Mouse (Mus musculus) liver, postnatal 0 days (tissue): ENCODE measurements around the gene C1qtnf3. TPM values are rescaled to one million over a fixed set of nuclear protein-coding genes. Genes with fewer than 3 reads are reported as not detected.

Experiments used
- ATAC-seq: fragments of 200-750 bp; cut with Nextera tagmentation; 2 replicates; pipeline ENCODE4 v1.8.0; 2017; ENCODE audit warnings: mild to moderate bottlenecking, moderate library complexity
- DNase-seq: peaks from one replicate; pipeline ENCODE4 v3.0.0-alpha.2; 2016
- H3K27ac ChIP-seq: fragments of 300-500 bp; sonication (generic); 2 replicates; pipeline ENCODE4 v1.5.1; 2014; ENCODE audit warnings: antibody characterized with exemption, moderate library complexity, mild to moderate bottlenecking, low read depth
- H3K27me3 ChIP-seq: fragments of 300-500 bp; sonication (generic); 2 replicates; pipeline ENCODE4 v1.6.1; 2014; ENCODE audit warnings: low read length, control low read depth, mixed read lengths; ENCODE audit not compliant: insufficient read depth
- H3K36me3 ChIP-seq: fragments of 300-500 bp; sonication (generic); replicated peaks from 2 replicates; pipeline ENCODE4 v1.6.1; 2014; ENCODE audit warnings: mild to moderate bottlenecking, control low read depth, low read length, moderate library complexity, mixed read lengths; ENCODE audit not compliant: insufficient read depth
- H3K4me1 ChIP-seq: fragments of 300-500 bp; sonication (generic); 2 replicates; pipeline ENCODE4 v1.6.1; 2014; ENCODE audit warnings: antibody characterized with exemption, mild to moderate bottlenecking, control low read depth; ENCODE audit not compliant: insufficient read depth
- H3K4me2 ChIP-seq: fragments of 300-500 bp; sonication (generic); 2 replicates; pipeline ENCODE4 v1.6.1; 2014; ENCODE audit warnings: low read depth, mild to moderate bottlenecking, low read length, moderate library complexity, mixed read lengths
- H3K4me3 ChIP-seq: fragments of 300-500 bp; sonication (generic); 2 replicates; pipeline ENCODE4 v1.5.1; 2014; ENCODE audit warnings: low read depth, low read length
- H3K9ac ChIP-seq: fragments of 300-500 bp; sonication (generic); replicated peaks from 2 replicates; pipeline ENCODE4 v1.6.1; 2014; ENCODE audit warnings: mild to moderate bottlenecking, moderate library complexity
- H3K9me3 ChIP-seq: fragments of 300-500 bp; sonication (generic); 2 replicates; pipeline ENCODE4 v1.6.1; 2016; ENCODE audit warnings: mild to moderate bottlenecking, control low read depth, low read length, mixed read lengths
- CTCF ChIP-seq: sonication (generic); IDR thresholded peaks from 2 replicates; pipeline ENCODE4 v1.5.1; 2016; ENCODE audit warnings: antibody characterized with exemption, low read depth
- EP300 ChIP-seq: IDR thresholded peaks from 2 replicates; pipeline ENCODE4 v1.6.1; 2016; ENCODE audit warnings: antibody characterized with exemption, low read depth, mild to moderate bottlenecking
- WGBS: fragments of 180-500 bp; shearing (Covaris S2); extraction: QIAGEN DNeasy Blood & Tissue Kit; methylation state at CpG from one replicate; pipeline ENCODE4 v1.1.7; 2014; ENCODE audit not compliant: insufficient replicate concordance; 5-methylcytosine and 5-hydroxymethylcytosine counted together
- polyA plus RNA-seq: library from polyadenylated mRNA; unstranded; fragments of >200 nt; fragmentation: Nextera tagmentation; extraction: Ambion mirVana; gene quantifications from 2 replicates; pipeline ENCODE4 v1.2.1, GENCODE M21; 2015

C1qtnf3 gene
- polyA plus RNA-seq, 1 experiment from 2014 or later: 0.14 TPM

DNA sequence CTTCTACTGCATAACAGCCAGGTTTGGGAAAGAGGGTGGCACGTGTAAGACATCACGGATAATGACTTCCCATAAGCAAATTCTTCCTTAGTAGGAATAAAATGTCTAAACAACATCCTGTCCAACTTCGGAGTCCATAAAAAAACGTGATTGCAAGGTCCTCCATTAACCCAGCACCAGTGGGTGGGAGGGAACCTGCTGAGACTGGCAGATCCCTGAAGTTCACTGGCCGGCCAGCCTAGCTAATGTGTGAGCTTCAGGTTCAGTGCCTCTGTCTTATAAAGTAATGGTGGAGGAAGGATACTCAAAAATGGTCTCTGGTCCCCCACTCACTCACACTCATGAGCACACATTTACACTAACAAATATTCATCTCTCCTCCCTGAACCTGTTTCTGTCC, 3.0 kb downstream of the C1qtnf3 start:
- no peaks in the 10 kb centered on the region for H3K27me3 ChIP-seq
- TF ChIP-seq EP300 (no peak), CTCF (no peak)
- 41% methylated on average over 5 of the region's 5 CpGs for WGBS
- H3K36me3 ChIP-seq: no peaks in the 10 kb centered on the region
- peaks cover 19% of the 10 kb centered on the region for H3K4me1 ChIP-seq
- ATAC-seq: no peak
- no peak overlapping the region for H3K4me3 ChIP-seq
- peak overlapping the region; percentile 80 for H3K27ac ChIP-seq
- H3K9me3 ChIP-seq: no peaks in the 10 kb centered on the region
- no peak for DNase-seq
- no peak overlapping the region for H3K9ac ChIP-seq
- H3K4me2 ChIP-seq: no peak overlapping the region

DNA sequence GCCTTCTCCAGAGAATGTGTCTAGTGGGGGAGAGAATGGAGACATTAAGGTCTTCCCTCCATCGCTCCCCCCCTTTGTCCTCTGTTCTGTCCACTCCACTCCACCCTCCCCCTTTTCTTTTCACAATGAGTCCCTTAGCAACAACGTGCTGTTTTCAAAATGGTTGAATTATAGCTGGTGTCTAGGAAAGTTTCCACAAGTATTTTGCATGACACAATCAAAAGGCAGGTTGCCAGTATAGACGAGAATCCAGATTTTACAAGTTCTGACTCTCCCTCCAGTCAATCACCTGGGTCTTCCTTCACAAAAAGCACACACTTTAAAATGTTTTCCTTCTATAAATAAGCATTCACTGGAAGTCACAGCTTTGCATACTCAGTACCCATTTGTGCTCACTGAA, 4.6 kb downstream of the C1qtnf3 start:
- Histone ChIP-seq H3K36me3 (no peaks in the 10 kb centered on the region), H3K27me3 (no peaks in the 10 kb centered on the region), H3K4me3 (no peak overlapping the region), H3K27ac (no peak overlapping the region), H3K9ac (no peak overlapping the region), H3K4me1 (peaks cover 19% of the 10 kb centered on the region), H3K4me2 (no peak overlapping the region), H3K9me3 (no peaks in the 10 kb centered on the region)
- TF ChIP-seq CTCF (no peak), EP300 (no peak)
- ATAC-seq: no peak
- DNase-seq: no peak
- WGBS: 64% methylated on average over 3 of the region's 3 CpGs

DNA sequence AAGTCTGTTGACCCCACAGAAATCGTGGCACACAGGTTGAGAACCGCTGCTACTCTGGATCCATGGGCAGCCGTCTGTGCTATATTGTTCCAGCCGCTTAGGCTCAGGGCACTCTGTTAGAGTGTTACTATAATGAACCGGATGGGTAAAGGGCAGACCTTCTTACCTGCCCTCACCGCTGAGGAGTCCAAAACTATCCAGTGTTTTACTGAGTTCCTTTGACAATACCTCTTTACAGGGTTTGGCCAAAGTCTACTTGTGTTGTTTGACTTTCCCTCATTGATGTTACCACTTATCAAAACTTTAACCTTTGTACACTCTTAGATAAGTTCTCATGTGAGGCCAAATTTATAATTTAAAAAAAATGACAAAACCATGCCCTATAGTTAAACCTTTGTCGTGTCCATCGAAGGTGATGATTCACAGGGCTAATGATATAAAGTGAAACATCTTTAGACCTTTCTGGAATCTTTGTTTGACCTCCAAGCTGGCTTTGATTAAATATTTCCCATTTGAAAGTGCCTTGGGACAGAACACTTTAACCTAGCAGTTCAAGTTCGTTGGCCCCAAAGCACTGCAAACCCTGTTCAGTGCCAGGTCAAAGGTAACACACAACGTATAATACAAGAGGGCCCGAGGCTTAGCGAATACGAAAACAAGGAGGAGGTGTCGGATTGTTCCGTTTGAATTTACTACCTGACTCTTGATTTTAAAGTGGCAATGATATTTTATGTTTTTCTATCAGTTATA, 7.3 kb downstream of the C1qtnf3 start:
- no peaks in the 10 kb centered on the region for H3K9me3 ChIP-seq
- peak; percentile 94 for ATAC-seq
- peak; percentile 37 for DNase-seq
- no peaks in the 10 kb centered on the region for H3K27me3 ChIP-seq
- no peak overlapping the region for H3K4me3 ChIP-seq
- H3K27ac ChIP-seq: peak overlapping the region; percentile 92
- no peak overlapping the region for H3K4me2 ChIP-seq
- H3K36me3 ChIP-seq: no peaks in the 10 kb centered on the region
- peaks cover 12% of the 10 kb centered on the region for H3K4me1 ChIP-seq
- WGBS: 66% methylated on average over 15 of the region's 15 CpGs
- peak overlapping the region; percentile 12; the same call in 1 of the 2 replicates for H3K9ac ChIP-seq
- TF ChIP-seq CTCF (no peak), EP300 (peak; percentile 68)

DNA sequence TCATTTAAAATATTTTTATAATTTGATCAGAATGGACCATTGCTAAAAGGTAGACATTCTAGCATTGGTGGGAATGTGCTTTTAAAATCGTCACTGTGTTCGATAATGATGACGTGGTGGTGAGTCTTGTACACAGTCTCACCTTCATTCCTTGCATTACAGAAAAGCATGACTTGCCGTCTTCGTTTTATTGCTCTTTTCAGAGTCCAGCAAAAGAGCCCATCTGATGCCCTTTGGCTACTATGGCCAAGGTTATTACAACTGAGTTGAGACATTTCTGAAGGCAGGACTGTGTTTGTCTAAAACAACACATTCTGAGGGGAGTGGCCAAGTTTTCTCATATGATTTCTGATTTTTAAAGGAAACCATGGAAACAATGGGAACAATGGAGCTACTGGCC, 8.1 kb downstream of the C1qtnf3 start:
- H3K36me3 ChIP-seq: no peaks in the 10 kb centered on the region
- DNase-seq (no peak), ATAC-seq (no peak)
- TF ChIP-seq EP300 (no peak), CTCF (no peak)
- H3K4me1 ChIP-seq: peaks cover 6% of the 10 kb centered on the region
- no peak overlapping the region for H3K4me3 ChIP-seq
- H3K9me3 ChIP-seq: no peaks in the 10 kb centered on the region
- peak overlapping the region; percentile 92; the same call in 1 of the 2 replicates for H3K27ac ChIP-seq
- 86% methylated on average over 5 of the region's 5 CpGs for WGBS
- no peak overlapping the region for H3K9ac ChIP-seq
- no peaks in the 10 kb centered on the region for H3K27me3 ChIP-seq
- no peak overlapping the region for H3K4me2 ChIP-seq

DNA sequence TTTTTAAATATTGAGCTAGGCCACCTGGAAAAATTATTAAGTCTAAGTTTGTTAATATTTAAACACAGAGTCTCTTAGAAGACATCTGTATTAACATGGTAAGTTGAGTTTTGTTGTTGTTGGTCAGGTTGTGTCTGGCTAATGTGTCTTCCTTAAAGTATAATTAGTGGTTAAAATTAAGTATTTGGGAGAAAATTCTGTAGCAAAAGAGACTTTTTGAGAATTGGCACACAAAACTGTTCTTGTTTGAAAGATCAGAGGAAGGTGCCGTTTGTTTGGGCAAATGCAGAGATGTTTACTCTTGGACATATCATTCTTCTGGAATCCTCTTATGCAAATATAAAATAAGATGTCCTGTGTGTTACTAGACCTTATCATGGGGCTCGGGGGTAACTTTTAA, 10.5 kb downstream of the C1qtnf3 start:
- WGBS: 66% methylated on average over 2 of the region's 2 CpGs
- ATAC-seq (no peak), DNase-seq (no peak)
- Histone ChIP-seq H3K4me2 (no peak overlapping the region), H3K9ac (no peak overlapping the region), H3K4me3 (no peak overlapping the region), H3K27me3 (no peaks in the 10 kb centered on the region), H3K36me3 (no peaks in the 10 kb centered on the region), H3K27ac (no peak overlapping the region), H3K9me3 (no peaks in the 10 kb centered on the region), H3K4me1 (peaks cover 3% of the 10 kb centered on the region; the same call in 1 of the 2 replicates)
- TF ChIP-seq CTCF: no peak
- no peak for TF ChIP-seq EP300

DNA sequence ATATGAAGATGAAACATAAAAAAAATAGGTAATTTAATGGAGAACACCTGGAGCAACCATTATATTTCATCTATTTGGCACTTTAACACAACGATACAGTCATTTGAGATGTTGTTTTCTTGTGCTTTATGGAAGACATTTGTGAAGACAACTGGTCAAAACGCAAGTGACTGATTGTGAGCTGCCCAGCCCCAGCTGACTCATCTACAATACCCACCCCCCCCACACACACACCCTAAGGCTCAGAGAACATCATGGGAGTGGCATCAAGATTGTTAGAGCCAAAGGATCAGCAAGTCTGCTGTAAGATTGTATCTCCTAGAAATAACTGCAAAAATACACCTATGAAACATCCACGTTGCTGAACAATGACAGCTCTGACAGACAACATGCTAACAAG, 17.3 kb downstream of the C1qtnf3 start:
- H3K36me3 ChIP-seq: no peaks in the 10 kb centered on the region
- no peak overlapping the region for H3K9ac ChIP-seq
- TF ChIP-seq EP300: no peak
- TF ChIP-seq CTCF: no peak
- no peaks in the 10 kb centered on the region for H3K27me3 ChIP-seq
- H3K4me1 ChIP-seq: no peaks in the 10 kb centered on the region
- H3K9me3 ChIP-seq: no peaks in the 10 kb centered on the region
- H3K27ac ChIP-seq: no peak overlapping the region
- DNase-seq (no peak), ATAC-seq (no peak)
- 66% methylated on average over 3 of the region's 3 CpGs for WGBS
- H3K4me2 ChIP-seq: no peak overlapping the region
- H3K4me3 ChIP-seq: no peak overlapping the region
